Mouse (Mus musculus): ENCODE measurements around the gene Nos1ap. TPM values are rescaled to one million over a fixed set of nuclear protein-coding genes. Genes with fewer than 3 reads are reported as not detected.

Gene Nos1ap
- total RNA-seq, 2 experiments from 2014 or later = 23.4 to 24.3 TPM

- intact Hi-C loops (cut with DNase I) = no loop called here
- DNase-seq (ENCODE audit: low spot score) = peak; percentile 76
Measured at GRCm38 (mm10) chr1:170255560-170255910, 334.1 kb downstream of the Nos1ap start.

DNA sequence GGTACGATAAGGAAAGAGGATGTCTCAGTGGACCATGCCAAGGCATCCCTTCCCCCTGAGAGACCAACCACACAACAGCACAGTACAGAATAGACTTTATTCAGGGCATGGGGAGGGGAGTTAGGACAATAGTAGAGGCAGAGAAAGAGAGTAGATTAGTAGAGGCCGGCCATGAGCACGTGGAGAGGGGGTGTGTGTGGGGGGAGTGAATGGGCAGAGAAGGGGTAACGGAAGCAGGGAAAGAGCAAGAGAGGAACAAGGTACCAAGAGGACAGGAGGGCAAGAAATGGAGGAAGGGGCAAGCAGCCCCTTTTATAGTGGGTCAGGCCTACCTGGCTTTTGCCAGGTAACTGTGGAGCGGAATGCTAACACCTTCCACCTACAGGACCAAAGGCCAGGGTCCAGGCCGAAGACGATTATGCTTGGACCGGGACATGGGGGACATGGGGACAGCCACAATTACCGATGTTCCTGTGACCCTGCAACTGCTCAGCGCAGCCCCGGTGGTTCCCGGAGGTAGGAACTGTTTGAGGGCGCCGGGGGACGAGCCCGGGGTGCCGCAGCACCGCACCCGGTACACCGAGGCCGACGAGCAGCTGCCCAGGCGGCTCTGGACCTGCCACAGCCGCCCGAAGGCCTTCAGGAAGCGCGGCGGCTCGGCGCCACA, 334.6 kb downstream of the Nos1ap start:
- no peak for DNase-seq (ENCODE audit: low spot score)
- intact Hi-C loops (cut with DNase I) = no loop called here

Other genes with a start within 250 kb of the Nos1ap start
- gene Olfml2b, start 54.7 kb upstream of the Nos1ap start, total RNA-seq (2021) = 10 to 100 TPM in 1 of 2 experiments, 1 to 10 TPM in 1; 9.8 to 13.1 TPM